Mouse (Mus musculus) neural tube, embryonic 14.5 days (tissue): ENCODE measurements at regions not wholly inside any gene's neighbourhood (a gene's known extent, or its start where the extent isn't known, plus 50 kb on each side); places are given as distances from the start of the nearest gene placed in this dataset.

Experiments
- ATAC-seq: fragments of 200-750 bp; cut with Nextera tagmentation; 2 replicates; pipeline ENCODE4 v1.8.0; 2017; ENCODE audit warnings: low read depth, mild to moderate bottlenecking, moderate TSS enrichment, moderate library complexity
- H3K27ac ChIP-seq: fragments of 300-500 bp; sonication (generic); 2 replicates; pipeline ENCODE4 v1.5.1; 2014; ENCODE audit warnings: low read depth, mild to moderate bottlenecking, control low read depth, low read length, moderate library complexity, mixed read lengths
- H3K27me3 ChIP-seq: fragments of 300-500 bp; sonication (generic); 2 replicates; pipeline ENCODE4 v1.6.1; 2014; ENCODE audit warnings: low read length; ENCODE audit not compliant: control insufficient read depth, insufficient read depth
- H3K36me3 ChIP-seq: fragments of 300-500 bp; sonication (generic); 2 replicates; pipeline ENCODE4 v1.6.1; 2014; ENCODE audit warnings: low read length, mixed read lengths; ENCODE audit not compliant: control insufficient read depth, insufficient read depth
- H3K4me1 ChIP-seq: fragments of 300-500 bp; sonication (generic); 2 replicates; pipeline ENCODE4 v1.6.1; 2014; ENCODE audit warnings: low read length; ENCODE audit not compliant: control insufficient read depth, insufficient read depth
- H3K4me2 ChIP-seq: fragments of 300-500 bp; sonication (generic); 2 replicates; pipeline ENCODE4 v1.6.1; 2014; ENCODE audit warnings: mild to moderate bottlenecking, low read depth, low read length, control low read depth
- H3K4me3 ChIP-seq: fragments of 300-500 bp; sonication (generic); 2 replicates; pipeline ENCODE4 v1.5.1; 2014; ENCODE audit warnings: low read depth, low read length, control low read depth, mixed read lengths
- H3K9ac ChIP-seq: fragments of 300-500 bp; sonication (generic); replicated peaks from 2 replicates; pipeline ENCODE4 v1.6.1; 2014; ENCODE audit warnings: low read depth, mild to moderate bottlenecking, control low read depth, low read length, mixed read lengths
- H3K9me3 ChIP-seq: fragments of 300-500 bp; sonication (generic); 2 replicates; pipeline ENCODE4 v1.6.1; 2016; ENCODE audit warnings: low read length; ENCODE audit not compliant: control insufficient read depth
- WGBS: fragments of 180-500 bp; shearing (Covaris S2); extraction: QIAGEN DNeasy Blood & Tissue Kit; methylation state at CpG from one replicate; pipeline ENCODE4 v1.1.7; 2014; 5-methylcytosine and 5-hydroxymethylcytosine counted together

DNA sequence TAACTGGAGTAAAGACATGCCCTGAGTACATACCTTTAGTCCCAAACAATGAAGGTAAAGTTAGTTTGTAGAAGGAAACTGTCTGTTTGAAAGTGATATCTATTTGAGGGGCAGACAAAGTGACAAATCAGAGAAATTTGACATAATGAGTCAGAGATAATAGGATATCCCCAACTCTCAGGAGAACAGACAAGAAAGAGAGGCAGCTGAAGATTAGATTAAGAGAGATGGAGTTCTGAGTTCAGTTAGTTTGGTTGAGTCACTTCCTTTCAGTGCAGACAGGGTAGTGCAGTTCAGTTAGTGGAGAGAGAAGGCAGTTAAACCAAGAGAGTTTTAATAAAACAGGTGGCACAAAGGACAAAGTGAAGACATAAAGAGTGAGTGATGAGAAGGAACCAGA is 477.4 kb upstream of the Diaph2 start:
- Histone ChIP-seq H3K4me1 (no peaks in the 10 kb centered on the region), H3K4me2 (no peak overlapping the region), H3K9me3 (no peaks in the 10 kb centered on the region), H3K9ac (no peak overlapping the region), H3K27ac (no peak overlapping the region), H3K4me3 (no peak overlapping the region), H3K36me3 (no peaks in the 10 kb centered on the region), H3K27me3 (no peaks in the 10 kb centered on the region)
- ATAC-seq, result no peak

DNA sequence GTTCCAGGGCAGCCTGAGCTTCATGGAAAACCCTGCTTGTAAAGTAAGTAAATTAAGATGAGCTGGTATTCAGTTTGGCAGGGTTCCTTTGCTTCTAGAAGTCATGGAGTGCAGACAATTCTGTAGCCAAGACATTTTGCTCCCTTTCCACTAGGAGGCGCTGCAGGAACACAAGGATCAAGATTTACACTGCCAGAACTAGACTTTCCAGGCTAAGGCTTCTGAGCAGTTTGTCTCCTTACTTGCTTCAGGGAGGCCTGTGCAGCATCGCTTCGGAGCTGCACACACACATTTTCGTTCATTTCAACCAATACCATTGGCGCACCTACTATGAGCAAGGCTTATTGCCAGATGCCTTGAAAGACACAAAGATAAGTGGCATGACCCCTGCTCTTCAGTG is 445.6 kb upstream of the Diaph2 start:
- no peak overlapping the region for H3K4me3 ChIP-seq
- H3K36me3 ChIP-seq, result no peaks in the 10 kb centered on the region
- H3K4me1 ChIP-seq, result no peaks in the 10 kb centered on the region
- no peaks in the 10 kb centered on the region for H3K9me3 ChIP-seq
- no peak overlapping the region for H3K27ac ChIP-seq
- H3K4me2 ChIP-seq, result no peak overlapping the region
- WGBS, result 45% methylated on average over 5 of the region's 5 CpGs
- peak; percentile 63; the same call in 1 of the 2 replicates for ATAC-seq
- H3K27me3 ChIP-seq, result no peaks in the 10 kb centered on the region
- no peak overlapping the region for H3K9ac ChIP-seq

DNA sequence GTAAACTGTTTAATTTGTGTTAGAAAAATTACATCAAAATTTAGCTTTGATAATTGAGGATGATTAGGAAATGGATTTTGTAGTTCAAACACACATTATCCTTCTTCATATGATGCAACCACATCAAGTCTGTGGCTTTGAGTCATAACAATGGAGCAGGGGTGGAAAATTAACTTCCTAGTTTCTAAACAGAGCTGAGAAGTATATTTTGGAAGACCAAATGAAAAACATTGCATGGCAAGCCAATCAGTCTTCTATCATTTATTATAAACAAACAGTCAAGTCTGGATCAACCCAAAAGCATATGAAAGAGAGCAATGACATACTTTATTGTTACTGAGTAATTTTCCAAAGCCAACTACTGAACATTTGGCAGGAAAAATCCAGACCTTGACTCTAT is 440.2 kb upstream of the Diaph2 start:
- Histone ChIP-seq H3K4me3 (no peak overlapping the region), H3K36me3 (no peaks in the 10 kb centered on the region), H3K9me3 (no peaks in the 10 kb centered on the region), H3K4me1 (no peaks in the 10 kb centered on the region), H3K9ac (no peak overlapping the region), H3K4me2 (no peak overlapping the region), H3K27me3 (no peaks in the 10 kb centered on the region), H3K27ac (no peak overlapping the region)
- no peak for ATAC-seq

DNA sequence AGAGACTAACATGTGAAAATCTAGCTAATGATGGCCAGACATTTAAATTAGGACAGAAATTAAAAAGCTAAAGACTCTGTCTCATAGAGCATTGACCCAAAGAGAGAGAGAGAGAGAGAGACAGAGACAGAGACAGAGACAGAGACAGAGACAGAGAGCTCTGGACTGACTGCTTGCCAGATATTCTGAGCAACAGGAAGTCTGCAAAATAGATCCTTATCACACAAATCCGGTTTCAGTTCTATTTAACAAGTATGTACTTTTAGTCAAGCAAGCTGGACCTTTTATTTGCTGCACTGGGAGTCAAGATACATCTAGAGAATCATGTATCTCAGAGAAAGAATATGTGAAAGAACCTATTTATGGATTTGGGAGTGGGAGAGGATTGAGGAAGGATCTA is 420.1 kb upstream of the Diaph2 start:
- H3K4me3 ChIP-seq, result no peak overlapping the region
- no peak overlapping the region for H3K27ac ChIP-seq
- no peaks in the 10 kb centered on the region for H3K4me1 ChIP-seq
- ATAC-seq, result no peak
- H3K4me2 ChIP-seq, result no peak overlapping the region
- no peak overlapping the region for H3K9ac ChIP-seq
- 65% methylated on average over 1 of the region's 1 CpGs for WGBS
- H3K36me3 ChIP-seq, result no peaks in the 10 kb centered on the region
- H3K9me3 ChIP-seq, result no peaks in the 10 kb centered on the region
- H3K27me3 ChIP-seq, result no peaks in the 10 kb centered on the region

DNA sequence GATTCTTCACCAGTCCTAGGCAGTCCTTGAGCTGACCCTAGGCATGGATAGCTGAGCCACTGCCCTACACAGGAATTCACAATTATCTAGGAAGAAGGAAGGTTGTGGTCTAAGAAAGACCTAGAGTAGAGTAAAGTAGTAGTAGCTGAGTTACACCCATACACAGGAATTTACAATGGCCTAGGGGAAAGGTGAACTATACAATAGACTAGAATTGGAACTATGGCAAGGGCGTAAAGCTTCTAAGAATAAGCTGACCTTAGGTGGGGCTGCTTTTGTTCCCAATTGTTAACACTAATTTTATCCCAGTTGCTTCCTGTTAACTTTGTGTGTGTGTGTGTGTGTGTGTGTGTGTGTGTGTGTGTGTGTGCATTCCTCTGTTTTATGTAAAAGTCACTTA is 416.7 kb upstream of the Diaph2 start:
- H3K4me1 ChIP-seq, result no peaks in the 10 kb centered on the region
- H3K27ac ChIP-seq, result no peak overlapping the region
- H3K4me3 ChIP-seq, result no peak overlapping the region
- 83% methylated on average over 1 of the region's 1 CpGs for WGBS
- ATAC-seq, result no peak
- H3K9me3 ChIP-seq, result no peaks in the 10 kb centered on the region
- no peaks in the 10 kb centered on the region for H3K36me3 ChIP-seq
- H3K9ac ChIP-seq, result no peak overlapping the region
- H3K4me2 ChIP-seq, result no peak overlapping the region
- H3K27me3 ChIP-seq, result no peaks in the 10 kb centered on the region
